24 mouse cellular contexts compared by ENCODE assay signal in the genomic region with DNA sequence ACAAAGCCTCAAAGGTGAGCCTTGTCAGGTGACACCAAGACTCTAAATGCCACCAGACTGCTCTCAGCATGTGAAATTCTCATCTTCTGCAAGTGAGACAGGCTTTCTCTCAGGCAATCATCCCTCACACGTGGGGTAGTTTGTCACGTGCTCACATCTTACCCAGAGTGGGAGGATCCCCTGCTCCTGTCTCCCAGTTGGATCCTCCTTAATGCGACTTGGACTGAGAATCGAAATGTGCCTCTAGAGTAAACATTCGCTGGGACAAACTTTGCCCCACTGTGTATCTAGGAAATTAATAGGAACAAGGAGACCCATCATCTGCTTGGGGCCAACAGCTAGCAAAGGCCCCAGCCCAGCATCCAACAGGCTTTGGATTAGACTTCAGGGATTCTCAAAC.
"Had no signal": no experiment of that assay in that cellular context is flagged by ENCODE, and none has a peak within 500 bp of the region (broad histone marks: within the 10 kb centered on the region; RNA-seq: fewer than 3 reads in every experiment).

No protein-coding gene starts in this region.

- DNase-seq: cerebellum, adult 8-10 months; cerebellum, adult 9-10 months; cerebellum, adult 9-11 months; cerebellum, postnatal 25 days; cerebellum, postnatal 36 days; embryo, embryonic 11 days; forebrain, postnatal 0 days; gastrocnemius, adult 2 months; gastrocnemius, postnatal 10 days; gastrocnemius, postnatal 14 days; gastrocnemius, postnatal 25 days; gastrocnemius, postnatal 36 days had no signal

- H3K9me3 ChIP-seq: embryonic facial prominence, embryonic 10.5 days; embryonic facial prominence, embryonic 12.5 days; embryonic facial prominence, embryonic 13.5 days; embryonic facial prominence, embryonic 15.5 days; forebrain, embryonic 10.5 days; forebrain, embryonic 12.5 days; forebrain, embryonic 13.5 days; forebrain, embryonic 15.5 days had no signal

- H3K9ac ChIP-seq: embryonic facial prominence, embryonic 12.5 days; embryonic facial prominence, embryonic 13.5 days; embryonic facial prominence, embryonic 15.5 days; forebrain, embryonic 12.5 days; forebrain, embryonic 13.5 days; forebrain, embryonic 15.5 days; forebrain, postnatal 0 days had no signal

- H3K27me3 ChIP-seq: embryonic facial prominence, embryonic 12.5 days; embryonic facial prominence, embryonic 15.5 days; forebrain, embryonic 13.5 days; forebrain, embryonic 15.5 days had no signal

- H3K4me3 ChIP-seq: embryonic facial prominence, embryonic 10.5 days; embryonic facial prominence, embryonic 12.5 days; embryonic facial prominence, embryonic 13.5 days; embryonic facial prominence, embryonic 15.5 days; erythroblast, embryonic 14.5 days; forebrain, embryonic 10.5 days; forebrain, embryonic 12.5 days; forebrain, embryonic 13.5 days; forebrain, embryonic 15.5 days; gastrocnemius, adult 2 months; heart, adult 2 months had no signal

- H3K4me2 ChIP-seq: embryonic facial prominence, embryonic 12.5 days; embryonic facial prominence, embryonic 13.5 days; embryonic facial prominence, embryonic 15.5 days; forebrain, embryonic 12.5 days; forebrain, embryonic 13.5 days; forebrain, embryonic 15.5 days had no signal

- H3K4me1 ChIP-seq: forebrain, embryonic 12.5 days; forebrain, embryonic 13.5 days; forebrain, embryonic 15.5 days had no signal

- ATAC-seq: forebrain, embryonic 13.5 days; forebrain, embryonic 14.5 days; forebrain, embryonic 15.5 days; forebrain, embryonic 16.5 days; forebrain, postnatal 0 days had no signal

- H3K36me3 ChIP-seq: embryonic facial prominence, embryonic 10.5 days; embryonic facial prominence, embryonic 12.5 days; embryonic facial prominence, embryonic 13.5 days; embryonic facial prominence, embryonic 15.5 days; forebrain, embryonic 10.5 days; forebrain, embryonic 12.5 days; forebrain, embryonic 15.5 days had no signal

- H3K27ac ChIP-seq: embryonic facial prominence, embryonic 10.5 days; embryonic facial prominence, embryonic 12.5 days; embryonic facial prominence, embryonic 13.5 days; embryonic facial prominence, embryonic 15.5 days; forebrain, embryonic 10.5 days; forebrain, embryonic 12.5 days; forebrain, embryonic 13.5 days; forebrain, embryonic 15.5 days; gastrocnemius, adult 2 months had no signal
